Mouse (Mus musculus) retina, postnatal 1 day (tissue): ENCODE results near the gene Ubr2.
A peak's percentile ranks its signal among the peaks of the same experiment; 100 is the strongest.

Experiments
- DNase-seq: peaks from one replicate; pipeline ENCODE4 v3.0.0-alpha.2; 2012

Gene Ubr2

GRCm38 (mm10) chr17:46879841-46880311, 130.5 kb downstream of the Ubr2 start:
- DNase-seq: peak; percentile 25
